Mouse (Mus musculus) G1E-ER4 (cell line): ENCODE data around the gene Rreb1. TPM values are rescaled to one million over a fixed set of nuclear protein-coding genes. Genes with fewer than 3 reads are reported as not detected.

ENCODE experiments used
- GATA1 ChIP-seq: IDR thresholded peaks from one replicate; pipeline ENCODE4 v1.8.0; 2012; ENCODE audit warnings: low read length, inconsistent platforms
- polyA plus RNA-seq: library from polyadenylated mRNA; stranded (reverse); fragments of >175 nt; gene quantifications from 2 replicates; pipeline ENCODE4 v1.2.3, GENCODE M21; 2012

Rreb1 gene
- polyA plus RNA-seq, 1 experiment = 80.2 TPM

DNA sequence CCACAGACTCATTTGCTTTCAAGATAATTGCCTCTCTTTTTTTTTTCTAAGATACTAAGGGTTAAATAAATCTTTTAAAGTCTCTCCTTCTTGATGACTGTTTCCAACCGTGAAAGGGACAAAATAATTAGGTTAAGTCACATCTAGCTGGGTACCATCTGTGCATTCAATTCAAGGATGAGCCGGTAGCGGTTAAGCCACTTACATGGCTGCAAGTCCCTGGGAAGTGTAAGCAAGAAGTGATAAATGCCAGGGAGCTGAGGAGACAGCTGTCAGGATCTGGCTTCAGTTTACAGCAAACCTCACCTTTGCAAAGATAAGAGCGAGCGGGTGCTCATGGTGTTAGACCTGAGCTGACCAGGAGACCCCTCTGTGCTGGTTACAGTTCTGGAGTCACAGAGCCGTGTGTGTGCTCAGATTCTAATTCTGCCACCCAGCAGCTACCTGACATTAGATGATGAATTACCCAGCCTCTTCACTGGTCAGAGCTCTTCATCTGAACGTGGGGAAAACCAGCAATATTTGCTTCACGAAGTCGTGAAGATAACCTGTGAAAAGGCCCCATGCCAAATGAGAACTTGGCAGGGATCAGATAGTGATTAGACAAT, 14.3 kb upstream of the Rreb1 start:
- TF ChIP-seq GATA1 = no peak

DNA sequence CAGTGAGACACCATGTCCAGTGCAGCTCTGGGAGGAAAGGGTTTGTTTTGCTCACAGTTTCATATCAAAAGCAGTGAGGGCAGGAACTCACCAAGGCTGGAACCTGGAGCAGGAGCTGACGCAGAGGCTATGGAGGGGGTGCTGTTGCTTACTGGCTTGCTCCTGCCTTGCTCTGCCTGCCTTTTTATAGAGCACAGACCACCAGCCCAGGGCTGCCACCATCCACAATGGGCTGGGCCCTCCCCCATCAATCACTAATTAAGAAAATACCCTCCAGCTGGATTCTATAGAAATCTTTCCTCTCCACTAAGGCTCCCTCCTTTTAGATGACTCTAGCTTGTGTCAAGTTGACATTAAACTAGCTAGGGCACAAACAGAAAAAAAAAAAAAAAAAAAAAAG, 8.4 kb upstream of the Rreb1 start:
- no peak for TF ChIP-seq GATA1

DNA sequence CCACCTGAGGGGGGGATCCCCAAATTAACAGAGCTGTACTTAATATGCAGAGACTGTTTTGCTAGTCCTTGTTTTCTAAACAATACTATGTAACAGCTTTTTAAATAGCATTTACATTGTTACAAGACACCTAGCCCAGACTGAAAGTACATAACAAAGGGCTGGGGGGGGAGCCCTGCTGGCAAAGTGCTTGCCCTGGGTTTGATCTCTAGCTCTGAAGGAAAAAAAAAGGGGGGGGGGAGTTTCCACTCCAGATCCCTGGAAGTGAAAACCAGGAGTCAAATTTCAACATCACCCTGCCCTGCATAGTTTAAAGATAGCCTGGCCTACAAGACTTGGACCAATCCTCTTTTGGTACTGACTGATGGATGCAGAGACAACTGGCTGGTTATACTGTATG, 4.7 kb upstream of the Rreb1 start:
- TF ChIP-seq GATA1 = no peak

DNA sequence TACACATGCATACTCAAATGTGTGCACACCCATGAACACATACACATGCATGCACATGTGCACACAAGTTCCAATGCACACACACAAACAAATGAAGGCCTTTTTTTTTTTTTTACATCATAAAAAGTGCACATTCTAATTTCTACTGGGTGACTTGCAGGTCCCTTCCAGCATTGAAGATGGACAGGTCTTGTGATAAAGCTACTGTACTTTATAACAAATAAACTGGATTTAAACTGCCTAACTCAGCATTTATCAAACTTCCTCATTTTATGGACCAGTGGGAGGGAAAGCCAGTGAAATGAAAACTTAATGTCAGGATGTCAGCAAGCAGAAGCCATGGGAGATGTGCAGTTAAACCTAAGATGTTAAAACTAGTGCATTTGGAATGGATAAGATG, 1.5 kb upstream of the Rreb1 start:
- no peak for TF ChIP-seq GATA1

DNA sequence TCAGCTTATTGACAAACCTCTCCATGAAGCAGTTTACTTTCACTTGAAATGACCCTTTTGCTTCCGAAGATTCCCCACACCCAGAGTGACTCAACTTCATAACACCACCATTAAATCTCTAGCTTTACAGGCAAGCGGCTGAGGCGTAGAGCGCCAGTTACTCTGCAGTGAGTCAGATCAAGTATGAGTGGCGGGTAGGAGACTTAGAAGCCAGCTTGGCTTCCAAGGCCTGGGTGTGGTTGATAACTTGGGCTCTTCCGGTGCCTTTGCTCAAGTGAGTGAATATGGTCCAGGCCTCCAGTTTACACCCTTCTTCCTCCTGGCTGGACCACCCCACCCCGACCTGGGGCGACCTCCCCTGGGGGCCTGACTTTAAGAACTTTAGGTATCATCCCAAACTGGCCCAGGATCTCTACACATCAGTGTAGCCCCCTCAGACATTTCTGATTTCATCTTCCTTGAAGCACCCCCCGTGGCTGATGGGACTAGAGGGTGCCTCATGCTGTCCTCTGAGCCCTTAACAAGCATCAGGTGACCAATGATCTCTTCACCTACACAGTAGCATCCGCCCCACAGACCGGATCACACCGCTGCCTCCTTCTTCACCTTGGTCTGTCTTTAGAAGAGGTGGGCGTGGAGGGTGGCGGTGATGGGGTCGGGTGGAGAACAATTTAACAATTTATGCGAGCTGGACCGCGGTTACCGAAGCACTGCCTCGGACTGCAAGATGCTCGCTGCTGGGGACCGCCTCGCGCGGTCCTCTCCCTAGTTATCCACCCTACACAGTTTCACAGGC, 651 bp upstream of the Rreb1 start:
- TF ChIP-seq GATA1 = no peak

DNA sequence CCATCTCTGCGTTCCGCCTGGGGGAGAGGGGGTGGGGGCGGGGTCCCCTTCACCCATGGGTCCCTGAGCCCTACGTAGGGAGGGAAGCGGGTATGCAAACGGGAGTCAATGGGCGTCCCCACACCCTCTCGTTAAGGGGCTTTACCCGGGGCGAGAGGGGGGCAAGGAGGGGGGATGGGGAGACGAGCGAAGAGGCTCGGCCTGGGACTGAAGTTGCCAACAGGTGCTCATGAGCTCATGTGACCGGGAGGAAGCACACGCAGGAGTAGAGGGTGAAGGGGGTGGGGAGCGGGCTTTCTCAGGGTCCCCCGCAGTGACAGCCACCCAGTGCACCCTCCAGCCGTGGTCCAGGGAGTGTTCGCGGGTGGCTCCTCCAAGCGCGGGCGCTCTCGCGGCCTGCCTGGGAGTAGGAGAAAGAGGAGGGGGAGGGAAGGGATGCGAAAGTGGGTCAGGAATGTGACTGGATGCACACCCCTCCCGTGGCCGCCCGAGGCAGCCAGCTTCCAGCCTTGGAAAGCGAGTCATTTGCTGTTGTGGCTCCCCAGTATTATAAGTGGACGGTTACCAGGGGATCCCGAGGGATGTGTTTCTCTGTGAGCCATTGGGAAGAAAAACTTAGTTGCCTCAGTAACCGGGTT, 513 bp downstream of the Rreb1 start:
- TF ChIP-seq GATA1 = no peak

DNA sequence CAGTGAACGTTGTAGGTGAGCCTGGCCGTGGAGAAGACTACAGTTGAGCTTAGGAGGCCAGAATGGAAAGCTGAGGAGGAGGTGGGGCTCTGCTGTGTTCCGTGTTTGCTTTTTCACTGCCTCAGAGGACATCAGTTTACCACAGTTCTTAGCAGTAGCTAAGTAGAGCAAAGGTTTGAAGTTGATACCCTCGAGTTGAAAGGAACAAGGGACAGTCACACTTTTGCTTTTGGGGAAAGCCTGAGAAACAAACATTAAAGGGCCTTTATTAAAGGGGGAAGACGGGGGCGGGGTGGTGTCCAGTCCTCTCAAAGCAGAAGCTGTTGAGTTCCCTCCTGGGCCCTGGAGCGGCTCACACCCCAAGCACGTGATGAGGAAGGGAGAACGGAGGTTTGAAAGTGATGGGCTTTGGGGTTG, 1.1 kb downstream of the Rreb1 start:
- TF ChIP-seq GATA1 = no peak

DNA sequence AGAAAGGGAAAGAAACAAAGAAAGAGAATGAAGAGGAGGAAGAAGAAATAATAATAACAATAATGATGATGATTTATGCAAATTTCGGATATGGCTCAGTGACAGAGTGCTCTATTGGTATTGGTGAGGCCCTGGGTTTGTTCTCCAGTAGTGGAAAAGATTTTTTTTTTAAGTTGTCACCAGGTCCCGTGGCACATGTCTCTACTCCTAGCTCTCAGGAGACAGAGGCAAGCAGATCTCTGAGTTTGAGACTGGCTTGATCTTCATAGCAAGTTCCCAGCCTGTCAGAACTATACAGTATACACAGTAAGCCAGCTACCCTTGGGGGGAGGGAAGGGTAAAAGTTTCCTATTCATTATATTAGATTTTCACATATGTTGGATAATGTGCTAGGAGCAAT, 3.4 kb downstream of the Rreb1 start:
- TF ChIP-seq GATA1 = no peak

DNA sequence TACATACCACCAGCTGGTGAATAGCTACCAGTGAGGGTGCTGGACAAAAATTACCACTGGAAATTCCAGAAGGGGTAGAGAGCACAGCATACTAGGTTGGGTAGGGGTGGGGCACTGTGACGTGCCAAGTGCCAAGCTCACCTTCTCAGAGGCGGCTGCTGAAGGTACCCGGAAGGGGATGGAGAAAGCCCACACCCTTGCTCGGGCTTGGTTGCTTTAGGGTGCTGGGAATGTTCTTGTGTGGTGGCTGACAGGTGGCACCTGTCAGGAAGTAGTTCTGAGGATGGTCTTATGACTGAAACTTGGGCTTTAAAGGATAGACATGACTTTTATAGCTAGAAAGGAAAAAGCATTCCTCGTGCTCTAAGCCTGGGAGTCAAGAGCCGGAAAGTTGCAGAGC, 3.9 kb downstream of the Rreb1 start:
- no peak for TF ChIP-seq GATA1

DNA sequence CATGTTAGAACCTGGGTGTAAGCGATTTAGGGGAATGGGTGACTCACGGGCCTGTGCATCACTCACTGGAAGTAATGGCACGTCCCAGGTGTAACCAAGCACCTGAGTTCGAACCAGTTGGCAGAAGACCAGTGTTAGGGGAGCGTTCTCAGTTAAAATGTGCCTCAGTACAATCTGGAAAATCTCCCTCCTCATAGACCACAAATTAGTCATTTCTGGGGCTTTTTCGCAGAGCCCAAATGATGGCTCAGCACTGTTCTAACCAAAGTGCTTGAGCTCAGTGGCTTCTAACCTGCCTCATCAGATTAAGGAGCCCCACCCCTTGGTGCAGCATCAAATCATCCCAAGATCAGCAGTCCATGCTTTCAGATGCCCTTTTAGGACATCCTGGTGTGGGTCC, 5.5 kb downstream of the Rreb1 start:
- TF ChIP-seq GATA1 = no peak

DNA sequence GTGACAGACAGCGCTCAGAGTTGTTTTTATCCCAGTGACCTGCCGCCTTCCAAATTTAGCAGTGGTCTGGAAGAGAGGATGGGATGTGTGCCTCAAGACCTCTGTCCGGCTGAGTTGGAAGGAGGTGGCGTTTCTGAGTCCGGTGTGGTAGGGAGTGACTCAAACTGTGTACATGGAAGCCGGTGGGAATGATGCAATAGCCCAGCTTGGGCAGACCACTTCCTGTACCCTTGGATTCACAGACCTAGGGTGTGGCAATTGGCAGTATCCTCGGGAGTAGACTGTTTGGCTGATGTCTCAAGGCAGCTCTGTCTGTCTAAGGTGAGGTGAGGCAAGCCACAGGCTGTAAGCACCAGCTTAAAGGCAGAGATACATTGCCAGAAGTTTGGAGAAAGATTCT, 6.0 kb downstream of the Rreb1 start:
- no peak for TF ChIP-seq GATA1

DNA sequence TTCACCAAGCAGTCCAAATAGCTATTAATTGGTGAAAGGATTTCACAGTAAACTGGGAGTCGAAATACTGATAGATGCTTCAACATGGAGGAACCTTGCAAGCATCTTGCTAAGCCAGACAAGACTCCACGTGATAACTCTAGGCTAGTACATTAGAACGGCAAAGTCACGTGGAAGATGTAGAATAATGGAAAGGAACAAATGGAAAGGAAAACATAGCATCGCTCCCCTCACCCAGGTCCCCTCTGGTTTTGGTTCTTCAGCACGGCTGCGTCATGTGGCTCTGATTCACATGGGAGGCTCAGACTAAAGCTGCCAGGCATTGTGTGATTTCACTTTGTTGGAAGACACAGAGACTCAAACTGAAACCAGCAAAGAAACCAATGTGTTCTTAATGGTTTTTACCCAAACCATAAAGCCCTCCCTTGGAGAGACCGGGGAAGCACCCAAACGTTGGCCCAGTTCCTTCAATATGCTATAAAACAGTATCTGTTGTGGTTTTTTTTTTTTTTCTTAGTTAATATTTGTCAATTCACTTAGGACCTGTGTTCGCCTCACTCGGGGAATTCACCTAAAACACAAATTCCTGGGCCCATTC, 14.6 kb downstream of the Rreb1 start:
- TF ChIP-seq GATA1 = no peak

DNA sequence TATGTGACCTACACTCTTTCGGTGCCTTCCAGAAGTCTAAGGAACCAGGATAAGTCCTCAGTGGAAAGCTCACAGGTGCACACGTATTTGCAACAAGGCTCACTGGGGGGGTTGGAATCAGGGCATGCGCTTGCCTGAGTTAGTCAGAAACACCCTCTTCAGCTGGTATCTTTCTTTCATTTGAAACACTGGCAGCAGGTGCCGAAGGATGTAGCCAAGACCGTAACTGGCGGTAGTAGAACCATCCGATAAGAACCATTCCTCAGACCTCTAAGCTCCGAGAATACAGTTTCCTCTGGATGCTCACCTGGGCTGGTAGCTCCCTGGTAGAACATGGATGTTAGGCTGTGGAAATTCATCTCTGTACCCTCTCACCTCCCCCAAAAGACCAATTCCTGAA, 20.6 kb downstream of the Rreb1 start:
- TF ChIP-seq GATA1 = no peak

DNA sequence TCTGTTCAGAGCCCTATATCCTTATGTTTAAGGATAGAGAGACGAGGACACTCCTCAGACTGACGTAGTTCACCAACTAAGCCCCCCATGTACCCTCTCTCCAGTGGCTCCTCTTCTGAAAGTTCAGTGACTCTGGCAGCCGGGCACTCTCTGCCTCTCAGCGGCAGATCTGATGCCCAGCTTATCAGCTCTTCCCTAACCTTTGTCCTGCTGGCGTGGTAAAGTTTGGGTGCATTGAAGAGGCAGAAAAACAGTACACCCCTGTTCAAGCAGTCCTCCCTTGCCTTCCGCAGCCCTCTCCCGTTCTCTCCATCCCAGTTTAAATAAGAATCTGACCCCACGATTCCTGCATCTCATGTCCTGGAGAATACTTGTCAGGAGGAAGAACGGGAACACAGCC, 21.2 kb downstream of the Rreb1 start:
- no peak for TF ChIP-seq GATA1

DNA sequence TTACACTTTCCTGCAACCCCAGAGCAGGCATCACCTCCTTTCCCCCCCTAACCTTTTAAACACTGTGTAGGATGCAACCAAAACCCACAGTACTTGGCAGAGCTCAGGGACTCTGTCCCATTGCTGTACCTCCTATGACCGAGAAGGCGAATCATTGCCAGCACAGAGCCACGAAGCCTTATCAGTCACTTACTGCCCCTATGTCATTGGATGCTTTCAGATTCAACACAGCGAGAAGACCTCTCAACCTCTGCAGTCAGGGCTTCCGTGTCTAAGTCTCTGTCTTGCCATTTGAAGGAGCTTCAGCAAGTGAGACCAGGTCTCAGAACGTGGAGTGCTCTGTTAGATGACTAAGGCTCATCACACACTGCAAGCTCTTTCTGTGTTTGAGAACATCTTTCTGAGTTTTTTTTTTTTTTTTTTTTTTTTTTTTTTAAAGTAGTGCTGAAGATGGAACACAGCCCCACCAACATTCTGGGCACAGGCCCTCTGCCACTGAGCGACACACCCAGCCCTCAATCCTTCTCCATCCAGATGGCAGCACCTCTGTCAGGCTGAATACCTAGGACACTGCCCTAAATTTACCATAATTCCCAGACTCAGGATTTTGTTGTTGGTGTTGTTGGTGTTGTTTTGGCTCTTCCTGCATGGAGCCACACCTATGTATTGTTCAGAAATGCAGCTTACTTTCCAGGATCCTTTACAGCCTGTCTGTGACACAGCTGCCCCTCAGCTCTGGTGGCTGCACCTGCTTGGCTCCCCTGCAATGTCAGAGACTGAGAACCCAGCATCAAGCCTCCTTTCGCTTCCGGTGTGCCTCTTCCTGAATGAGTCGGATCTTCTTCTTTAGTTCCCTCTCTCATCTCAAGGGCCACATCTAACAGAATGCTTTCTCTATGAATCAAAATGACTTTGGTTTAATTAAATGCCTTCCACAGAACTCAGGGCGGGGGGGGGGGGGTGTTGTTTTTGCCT, 23.2 kb downstream of the Rreb1 start:
- no peak for TF ChIP-seq GATA1

DNA sequence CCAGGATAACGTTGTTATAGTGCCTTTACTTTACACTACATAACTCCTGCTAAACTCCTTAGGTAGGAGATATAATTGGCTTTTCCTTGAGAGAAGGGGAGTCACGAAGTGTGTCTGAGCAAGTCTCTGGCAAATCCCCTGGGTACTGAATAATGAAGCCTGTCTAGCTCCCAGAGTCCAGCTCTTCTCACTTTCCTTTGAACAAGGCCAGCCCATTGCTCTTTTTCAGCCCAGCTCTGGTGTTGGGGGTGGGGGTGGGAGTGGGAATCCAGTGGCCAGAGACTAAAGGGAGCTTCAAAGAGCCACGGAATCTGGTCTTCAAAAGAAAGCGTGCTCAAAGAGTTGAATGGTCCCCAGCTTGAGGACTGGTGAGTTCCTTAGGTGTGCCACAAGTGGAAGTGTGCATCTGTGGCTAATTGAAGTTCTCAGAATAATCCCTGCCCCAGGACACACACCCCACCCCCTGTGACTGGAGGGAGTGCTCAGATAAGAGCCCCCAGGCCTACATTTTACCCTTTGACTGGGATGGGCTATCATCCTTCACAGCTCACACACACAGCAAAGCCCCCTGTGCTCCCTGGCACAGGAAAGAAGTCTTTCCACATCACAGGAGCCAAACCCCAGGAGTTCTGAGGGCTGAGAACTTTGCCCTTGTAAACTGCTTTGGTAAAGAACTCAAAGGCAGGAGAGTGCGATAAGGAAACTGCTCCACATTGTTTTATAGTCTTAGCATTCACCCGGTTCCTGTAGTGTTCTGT, 24.2 kb downstream of the Rreb1 start:
- no peak for TF ChIP-seq GATA1
